Mouse (Mus musculus) spleen, postnatal 4 days (tissue): Measurements from ENCODE around the gene Hsd17b3.

Source experiments
- DNase-seq, 2 experiments: peaks; one replicate each; pipeline ENCODE4 v3.0.0; 2022; ENCODE audit warnings: low spot score in 2 of 2

The Hsd17b3 gene

DNA sequence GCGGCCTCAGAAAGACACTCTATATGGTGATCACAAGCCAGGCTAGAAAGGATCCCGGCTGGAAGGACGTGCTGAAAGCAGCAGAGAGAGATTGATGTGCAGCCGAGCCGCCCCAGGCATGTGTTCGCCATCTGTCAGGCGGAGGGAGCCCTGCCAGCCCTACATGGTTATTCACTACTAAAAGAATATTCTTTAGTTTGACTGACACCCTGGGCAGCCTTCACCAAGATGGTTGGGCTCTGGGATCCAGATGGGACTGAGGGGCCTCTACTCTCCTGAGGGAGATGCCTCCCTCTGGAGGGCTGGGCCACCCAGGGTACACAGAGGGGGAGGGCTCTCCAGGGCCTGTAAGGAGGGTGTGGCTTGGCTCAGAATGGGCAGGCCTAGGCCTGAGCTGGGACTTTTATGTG lies 68.1 kb downstream of the Hsd17b3 start:
- DNase-seq: no peak

DNA sequence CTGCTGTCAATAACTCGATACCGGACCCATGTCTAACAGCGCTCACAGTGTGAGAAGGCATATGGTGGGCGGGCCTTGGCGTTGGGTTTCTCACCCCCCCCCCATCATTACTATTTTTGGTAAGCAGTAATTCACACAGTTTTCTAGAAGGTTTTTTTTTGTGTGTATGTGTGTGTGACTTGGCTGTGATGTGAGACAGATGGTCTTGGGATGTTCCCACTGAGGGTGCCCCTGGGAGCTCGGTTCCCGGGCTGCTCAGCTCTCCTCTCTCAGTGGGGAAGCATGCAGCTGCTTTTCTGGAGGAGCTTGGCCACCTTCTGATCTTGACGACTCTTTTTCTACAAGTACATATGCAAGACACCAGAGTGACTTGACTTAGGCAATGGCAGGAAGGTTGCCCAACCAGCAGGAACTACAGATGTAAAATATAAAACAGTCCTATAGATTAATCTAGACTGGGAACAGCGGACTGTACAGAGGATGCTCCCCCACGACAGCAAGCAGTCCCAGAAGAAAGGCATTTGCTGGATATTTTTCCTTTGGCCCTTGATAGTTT lies 70.4 kb downstream of the Hsd17b3 start:
- DNase-seq: no peak

DNA sequence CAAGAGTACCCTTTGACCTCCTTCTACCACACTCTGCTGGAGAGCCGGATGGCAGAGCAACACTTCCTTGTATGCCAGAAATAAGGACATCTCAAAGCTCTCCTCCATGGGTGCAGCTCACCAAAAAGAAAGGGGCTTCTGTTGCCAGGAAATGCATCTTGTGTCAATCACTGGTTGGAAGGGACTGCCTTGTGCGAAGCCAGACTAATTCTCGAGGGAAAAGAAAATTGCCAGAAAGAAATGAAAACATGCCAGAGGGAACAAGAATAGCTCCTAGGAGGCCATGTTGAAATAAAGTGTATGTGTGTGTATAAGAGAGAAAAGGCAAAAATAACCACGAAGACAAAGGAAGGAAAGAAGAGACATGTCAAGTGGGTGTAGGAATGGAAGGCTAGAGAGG lies 73.0 kb downstream of the Hsd17b3 start:
- no peak for DNase-seq

- DNase-seq: no peak
Observed at GRCm38 (mm10) chr13:64011157-64011556, 77.9 kb downstream of the Hsd17b3 start.
